Mouse (Mus musculus) embryonic facial prominence, embryonic 15.5 days (tissue): Measurements from ENCODE around the gene Celf2. TPM values are rescaled to one million over a fixed set of nuclear protein-coding genes. Genes with fewer than 3 reads are reported as not detected.

Source experiments
- ATAC-seq: fragments of 200-750 bp; cut with Nextera tagmentation; 2 replicates; pipeline ENCODE4 v1.8.0; 2017; ENCODE audit warnings: low read depth, moderate TSS enrichment; ENCODE audit not compliant: insufficient number of reproducible peaks, low FRiP score, low TSS enrichment
- H3K27ac ChIP-seq: fragments of 300-500 bp; sonication (generic); replicated peaks from 2 replicates; pipeline ENCODE4 v1.5.1; 2015; ENCODE audit warnings: mild to moderate bottlenecking, inconsistent platforms
- H3K27me3 ChIP-seq: fragments of 300-500 bp; sonication (generic); 2 replicates; pipeline ENCODE4 v1.6.1; 2015; ENCODE audit warnings: inconsistent platforms
- H3K36me3 ChIP-seq: fragments of 300-500 bp; sonication (generic); 2 replicates; pipeline ENCODE4 v1.6.1; 2015; ENCODE audit warnings: mild to moderate bottlenecking, inconsistent platforms
- H3K4me1 ChIP-seq: fragments of 300-500 bp; sonication (generic); 2 replicates; pipeline ENCODE4 v1.6.1; 2015; ENCODE audit warnings: inconsistent platforms
- H3K4me2 ChIP-seq: fragments of 300-500 bp; sonication (generic); replicated peaks from 2 replicates; pipeline ENCODE4 v1.6.1; 2015; ENCODE audit warnings: mild to moderate bottlenecking, inconsistent platforms
- H3K4me3 ChIP-seq: fragments of 300-500 bp; sonication (generic); replicated peaks from 2 replicates; pipeline ENCODE4 v1.5.1; 2015; ENCODE audit warnings: mild to moderate bottlenecking, inconsistent platforms
- H3K9ac ChIP-seq: fragments of 300-500 bp; sonication (generic); 2 replicates; pipeline ENCODE4 v1.6.1; 2015; ENCODE audit warnings: inconsistent platforms
- H3K9me3 ChIP-seq: fragments of 300-500 bp; sonication (generic); replicated peaks from 2 replicates; pipeline ENCODE4 v1.6.1; 2016; ENCODE audit warnings: inconsistent platforms
- WGBS: fragments of 180-500 bp; shearing (Covaris S2); methylation state at CpG from one replicate; pipeline ENCODE4 v1.1.7; 2015; 5-methylcytosine and 5-hydroxymethylcytosine counted together
- polyA plus RNA-seq: library from polyadenylated mRNA; unstranded; fragments of >200 nt; fragmentation: Nextera tagmentation; extraction: Ambion mirVana; gene quantifications from 2 replicates; pipeline ENCODE4 v1.2.1, GENCODE M21; 2015

Celf2 gene
- polyA plus RNA-seq, 1 experiment from 2014 or later = 59.7 TPM

GRCm38 (mm10) chr2:7234587-7234986 is 274.8 kb downstream of the Celf2 start:
- Histone ChIP-seq H3K4me1 (no peaks in the 10 kb centered on the region), H3K9ac (no peak overlapping the region), H3K9me3 (no peaks in the 10 kb centered on the region), H3K4me3 (no peak overlapping the region), H3K36me3 (no peaks in the 10 kb centered on the region), H3K27me3 (no peaks in the 10 kb centered on the region), H3K4me2 (no peak overlapping the region), H3K27ac (no peak overlapping the region)
- no peak for ATAC-seq
- 79% methylated on average over 7 of the region's 7 CpGs for WGBS

GRCm38 (mm10) chr2:7233411-7233810 is 276.0 kb downstream of the Celf2 start:
- Histone ChIP-seq H3K4me3 (no peak overlapping the region), H3K4me2 (no peak overlapping the region), H3K4me1 (no peaks in the 10 kb centered on the region), H3K27ac (no peak overlapping the region), H3K36me3 (no peaks in the 10 kb centered on the region), H3K9ac (no peak overlapping the region), H3K9me3 (no peaks in the 10 kb centered on the region), H3K27me3 (no peaks in the 10 kb centered on the region)
- 70% methylated on average over 2 of the region's 2 CpGs for WGBS
- no peak for ATAC-seq

- ATAC-seq = no peak
- Histone ChIP-seq H3K4me2 (no peak overlapping the region), H3K36me3 (no peaks in the 10 kb centered on the region), H3K9me3 (no peaks in the 10 kb centered on the region), H3K27me3 (no peaks in the 10 kb centered on the region), H3K27ac (no peak overlapping the region), H3K9ac (no peak overlapping the region), H3K4me1 (no peaks in the 10 kb centered on the region), H3K4me3 (no peak overlapping the region)
- 79% methylated on average over 7 of the region's 7 CpGs for WGBS
Measured at GRCm38 (mm10) chr2:7226785-7227184, 282.6 kb downstream of the Celf2 start.

- H3K36me3 ChIP-seq = no peaks in the 10 kb centered on the region
- WGBS = 72% methylated on average over 3 of the region's 3 CpGs
- ATAC-seq = no peak
- H3K4me2 ChIP-seq = no peak overlapping the region
- H3K4me3 ChIP-seq = no peak overlapping the region
- no peak overlapping the region for H3K9ac ChIP-seq
- H3K27ac ChIP-seq = no peak overlapping the region
- H3K4me1 ChIP-seq = no peaks in the 10 kb centered on the region
- no peaks in the 10 kb centered on the region for H3K27me3 ChIP-seq
- H3K9me3 ChIP-seq = no peaks in the 10 kb centered on the region
Measured at GRCm38 (mm10) chr2:7224346-7225071, 284.9 kb downstream of the Celf2 start.

GRCm38 (mm10) chr2:7223538-7223937 is 285.8 kb downstream of the Celf2 start:
- Histone ChIP-seq H3K9ac (no peak overlapping the region), H3K36me3 (no peaks in the 10 kb centered on the region), H3K27me3 (no peaks in the 10 kb centered on the region), H3K27ac (no peak overlapping the region), H3K4me3 (no peak overlapping the region), H3K4me2 (no peak overlapping the region), H3K4me1 (no peaks in the 10 kb centered on the region), H3K9me3 (no peaks in the 10 kb centered on the region)
- no peak for ATAC-seq
- WGBS = 46% methylated on average over 2 of the region's 2 CpGs

- H3K4me3 ChIP-seq = no peak overlapping the region
- H3K4me1 ChIP-seq = no peaks in the 10 kb centered on the region
- 80% methylated on average over 6 of the region's 6 CpGs for WGBS
- H3K4me2 ChIP-seq = no peak overlapping the region
- H3K9me3 ChIP-seq = no peaks in the 10 kb centered on the region
- no peak for ATAC-seq
- H3K27me3 ChIP-seq = no peaks in the 10 kb centered on the region
- no peak overlapping the region for H3K27ac ChIP-seq
- no peaks in the 10 kb centered on the region for H3K36me3 ChIP-seq
- no peak overlapping the region for H3K9ac ChIP-seq
Measured at GRCm38 (mm10) chr2:7222886-7223285, 286.5 kb downstream of the Celf2 start.

GRCm38 (mm10) chr2:7221856-7222255 is 287.5 kb downstream of the Celf2 start:
- 77% methylated on average over 1 of the region's 1 CpGs for WGBS

GRCm38 (mm10) chr2:7218101-7218500 is 291.3 kb downstream of the Celf2 start:
- no peaks in the 10 kb centered on the region for H3K9me3 ChIP-seq
- no peak for ATAC-seq
- WGBS = 73% methylated on average over 2 of the region's 2 CpGs
- no peak overlapping the region for H3K27ac ChIP-seq
- H3K4me1 ChIP-seq = no peaks in the 10 kb centered on the region
- no peak overlapping the region for H3K4me2 ChIP-seq
- H3K27me3 ChIP-seq = no peaks in the 10 kb centered on the region
- no peaks in the 10 kb centered on the region for H3K36me3 ChIP-seq
- H3K9ac ChIP-seq = no peak overlapping the region
- H3K4me3 ChIP-seq = no peak overlapping the region

More at GRCm38 (mm10) chr2:7221856-7222255, 287.5 kb downstream of the Celf2 start:
- Histone ChIP-seq H3K36me3 (no peaks in the 10 kb centered on the region), H3K4me3 (no peak overlapping the region), H3K27me3 (no peaks in the 10 kb centered on the region), H3K4me1 (no peaks in the 10 kb centered on the region), H3K9ac (no peak overlapping the region), H3K4me2 (no peak overlapping the region), H3K9me3 (no peaks in the 10 kb centered on the region), H3K27ac (no peak overlapping the region)
- ATAC-seq = no peak

- H3K4me2 ChIP-seq = no peak overlapping the region
- H3K4me1 ChIP-seq = no peaks in the 10 kb centered on the region
- no peak overlapping the region for H3K4me3 ChIP-seq
- no peak for ATAC-seq
- no peaks in the 10 kb centered on the region for H3K36me3 ChIP-seq
- no peaks in the 10 kb centered on the region for H3K27me3 ChIP-seq
- H3K27ac ChIP-seq = no peak overlapping the region
- H3K9me3 ChIP-seq = no peaks in the 10 kb centered on the region
- WGBS = 70% methylated on average over 15 of the region's 15 CpGs
- no peak overlapping the region for H3K9ac ChIP-seq
Measured at GRCm38 (mm10) chr2:7207691-7208504, 301.5 kb downstream of the Celf2 start.

- no peak for ATAC-seq
- Histone ChIP-seq H3K4me3 (no peak overlapping the region), H3K9me3 (no peaks in the 10 kb centered on the region), H3K27me3 (no peaks in the 10 kb centered on the region), H3K4me1 (no peaks in the 10 kb centered on the region), H3K4me2 (no peak overlapping the region), H3K36me3 (no peaks in the 10 kb centered on the region), H3K9ac (no peak overlapping the region), H3K27ac (no peak overlapping the region)
- WGBS = 68% methylated on average over 2 of the region's 2 CpGs
Measured at GRCm38 (mm10) chr2:7193413-7193812, 315.9 kb downstream of the Celf2 start.

- no peak overlapping the region for H3K9ac ChIP-seq
- no peak overlapping the region for H3K4me2 ChIP-seq
- WGBS = 62% methylated on average over 1 of the region's 1 CpGs
- H3K27me3 ChIP-seq = no peaks in the 10 kb centered on the region
- H3K4me1 ChIP-seq = no peaks in the 10 kb centered on the region
- H3K9me3 ChIP-seq = no peaks in the 10 kb centered on the region
- no peak for ATAC-seq
- H3K27ac ChIP-seq = no peak overlapping the region
- no peaks in the 10 kb centered on the region for H3K36me3 ChIP-seq
- no peak overlapping the region for H3K4me3 ChIP-seq
Measured at GRCm38 (mm10) chr2:7179186-7179585, 330.2 kb downstream of the Celf2 start.
